Mouse (Mus musculus): ENCODE data around the gene Jun. TPM values are rescaled to one million over a fixed set of nuclear protein-coding genes. Genes with fewer than 3 reads are reported as not detected.
A peak's percentile ranks its signal among the peaks of the same experiment; 100 is the strongest.

Gene Jun
- total RNA-seq, 2 experiments from 2014 or later = 41.1 to 59.2 TPM

DNA sequence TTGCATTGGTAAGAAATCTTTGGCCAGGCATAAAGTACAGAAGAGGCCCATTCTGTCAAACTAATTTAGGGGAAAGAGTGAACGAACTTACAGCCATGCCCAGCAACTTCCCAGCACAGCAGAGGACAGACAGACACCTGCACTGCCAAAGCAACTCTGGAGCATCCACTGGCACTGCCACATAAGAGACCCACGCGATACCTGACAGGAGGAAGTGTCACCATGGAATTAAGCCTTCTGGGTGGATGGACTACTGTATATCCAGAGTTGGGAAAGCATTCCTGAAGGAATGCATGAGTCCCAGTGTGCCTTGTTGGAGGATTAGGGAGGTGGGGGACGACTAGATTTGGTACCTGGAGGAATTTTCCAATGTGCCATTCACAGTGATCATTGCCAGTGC is 39.5 kb upstream of the Jun start:
- no peak for DNase-seq
- intact Hi-C loops (cut with DNase I) = no loop called here
- Histone ChIP-seq H3K27ac (no peak overlapping the region), H3K4me3 (no peak overlapping the region)
- TF ChIP-seq CTCF (IDR thresholded peaks at IDR 0.05) = no peak

DNA sequence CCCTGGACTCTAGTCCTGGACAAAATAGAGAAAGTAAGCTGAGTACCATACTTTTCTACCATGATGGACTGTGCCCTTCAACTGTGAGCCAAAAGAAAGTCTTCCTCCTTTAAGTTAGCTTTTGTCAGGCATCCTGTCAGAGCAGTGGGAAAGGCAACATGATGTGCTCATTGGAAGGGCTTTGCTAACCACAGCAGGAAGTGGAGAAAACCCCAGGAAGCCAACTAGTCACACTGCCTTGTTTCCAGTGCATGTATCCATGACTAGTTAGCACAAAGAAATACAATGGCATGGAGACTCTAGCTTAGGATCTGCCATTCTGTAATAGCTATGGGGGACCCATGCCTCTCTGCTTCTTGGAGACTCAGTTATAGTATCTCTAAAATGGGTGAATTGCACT is 37.9 kb upstream of the Jun start:
- DNase-seq = no peak
- no peak for TF ChIP-seq CTCF (IDR thresholded peaks at IDR 0.05)
- intact Hi-C loops (cut with DNase I) = no loop called here
- no peak overlapping the region for H3K4me3 ChIP-seq
- H3K27ac ChIP-seq = no peak overlapping the region

DNA sequence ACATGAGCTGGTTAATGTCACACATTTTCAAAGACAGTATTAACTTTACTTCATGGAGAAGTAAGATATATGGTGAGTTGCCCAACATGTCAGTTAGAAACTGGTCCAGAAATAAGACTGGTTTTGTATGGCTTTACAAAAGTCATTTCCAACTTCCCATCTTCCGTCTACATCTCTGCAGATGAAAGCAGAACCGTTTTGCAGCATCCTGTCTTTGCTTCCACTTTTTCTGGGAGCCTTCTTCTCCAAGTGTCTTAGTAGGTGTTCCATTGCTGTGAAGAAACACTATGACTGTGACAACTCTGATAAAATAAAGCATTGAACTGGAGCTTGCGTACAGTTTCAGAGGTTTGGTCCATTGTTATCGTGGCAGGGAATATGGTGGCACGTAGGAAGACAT is 37.0 kb upstream of the Jun start:
- H3K4me3 ChIP-seq = no peak overlapping the region
- TF ChIP-seq CTCF (IDR thresholded peaks at IDR 0.05) = no peak
- H3K27ac ChIP-seq = no peak overlapping the region
- intact Hi-C loops (cut with DNase I) = no loop called here
- no peak for DNase-seq

DNA sequence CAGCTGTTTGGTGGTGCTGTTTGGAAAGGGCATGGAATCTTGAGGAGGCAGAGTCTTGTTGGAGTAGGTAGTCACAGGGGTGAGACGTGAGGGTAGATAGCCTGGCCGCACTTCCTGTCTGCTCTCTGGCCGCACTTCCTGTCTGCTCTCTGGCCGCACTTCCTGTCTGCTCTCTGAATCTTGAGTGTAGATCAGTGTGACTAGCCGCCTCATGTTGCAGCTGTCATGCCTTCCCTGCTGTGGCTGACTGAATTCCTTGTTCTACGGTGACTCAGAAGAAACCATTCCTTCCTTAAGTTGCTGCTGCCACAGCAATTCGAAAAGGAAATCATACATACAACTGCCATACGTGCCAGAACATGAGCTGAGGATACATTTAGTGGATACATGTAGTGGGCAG is 31.9 kb upstream of the Jun start:
- H3K4me3 ChIP-seq = no peak overlapping the region
- TF ChIP-seq CTCF (IDR thresholded peaks at IDR 0.05) = no peak
- DNase-seq = no peak
- 0 out of 2 replicates have a peak overlapping the region, but pooled peaks have one; percentile 79 for H3K27ac ChIP-seq
- intact Hi-C loops (cut with DNase I) = loop anchor here (5.0 kb wide), 2 partner anchors 48 to 63 kb away; no protein-coding TSS in a partner anchor

DNA sequence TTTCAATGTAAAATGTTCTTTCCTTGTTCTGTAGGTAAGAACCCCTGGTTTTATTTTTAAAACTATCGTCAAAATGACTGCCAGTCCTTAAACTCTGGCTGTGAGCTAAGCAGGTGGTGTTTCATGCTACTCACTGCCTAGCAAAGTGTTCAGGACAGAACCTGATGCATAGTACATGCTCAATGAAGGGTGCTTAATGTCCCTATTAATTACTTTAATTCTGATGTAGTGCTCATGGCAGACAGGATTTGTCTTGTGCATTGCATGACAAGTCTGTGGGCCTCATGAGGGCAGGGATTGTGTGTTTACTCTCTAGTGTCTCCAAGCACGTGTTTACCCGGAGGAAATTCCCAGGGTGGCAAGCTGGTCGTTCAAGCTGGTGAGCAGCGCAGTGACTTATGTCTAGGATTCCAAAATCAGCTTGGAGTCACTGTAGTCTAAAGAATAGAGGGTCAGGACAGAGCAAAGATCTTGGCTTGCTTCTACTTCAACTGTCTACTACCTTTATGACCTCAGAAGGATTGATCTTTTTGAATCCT is 31.2 kb upstream of the Jun start:
- H3K27ac ChIP-seq = peak overlapping the region; percentile 79
- DNase-seq = no peak
- no peak overlapping the region for H3K4me3 ChIP-seq
- TF ChIP-seq CTCF (IDR thresholded peaks at IDR 0.05) = no peak
- intact Hi-C loops (cut with DNase I) = loop anchor here (5.0 kb wide), 2 partner anchors 49 to 64 kb away; no protein-coding TSS in a partner anchor

DNA sequence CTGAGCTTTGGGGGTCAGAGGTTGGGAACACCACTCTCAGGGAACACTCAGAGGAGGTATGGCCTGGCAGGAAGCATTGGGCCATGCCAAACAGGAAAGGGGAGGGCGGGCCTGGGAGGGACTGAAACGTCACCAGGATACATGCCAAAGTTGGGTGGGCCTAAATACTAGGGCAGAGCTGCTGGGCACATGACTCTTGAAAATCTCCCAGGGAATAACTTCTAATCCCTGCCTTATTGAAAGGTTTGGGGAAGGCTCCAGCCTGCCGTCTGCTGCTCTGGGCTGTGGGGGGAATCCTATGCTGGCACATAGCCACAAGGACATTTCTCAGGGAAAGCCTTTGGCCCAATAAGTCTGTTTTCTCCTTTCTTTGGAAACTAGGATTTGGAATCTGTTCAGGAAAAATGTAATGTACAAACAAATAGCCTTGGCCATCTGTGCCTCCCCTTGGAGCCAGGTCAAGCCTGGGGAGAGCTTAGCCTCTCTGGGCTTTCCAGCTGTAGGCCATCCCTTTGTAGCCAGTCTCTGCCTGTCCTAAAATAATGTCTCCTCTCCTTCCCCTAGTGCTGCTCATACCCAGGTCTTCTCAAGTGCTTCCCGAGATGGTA is 30.6 kb upstream of the Jun start:
- intact Hi-C loops (cut with DNase I) = loop anchor here (5.0 kb wide), 2 partner anchors 50 to 65 kb away; no protein-coding TSS in a partner anchor
- no peak overlapping the region for H3K4me3 ChIP-seq
- H3K27ac ChIP-seq = peak overlapping the region; percentile 79
- peak; percentile 65 for DNase-seq
- no peak for TF ChIP-seq CTCF (IDR thresholded peaks at IDR 0.05)

DNA sequence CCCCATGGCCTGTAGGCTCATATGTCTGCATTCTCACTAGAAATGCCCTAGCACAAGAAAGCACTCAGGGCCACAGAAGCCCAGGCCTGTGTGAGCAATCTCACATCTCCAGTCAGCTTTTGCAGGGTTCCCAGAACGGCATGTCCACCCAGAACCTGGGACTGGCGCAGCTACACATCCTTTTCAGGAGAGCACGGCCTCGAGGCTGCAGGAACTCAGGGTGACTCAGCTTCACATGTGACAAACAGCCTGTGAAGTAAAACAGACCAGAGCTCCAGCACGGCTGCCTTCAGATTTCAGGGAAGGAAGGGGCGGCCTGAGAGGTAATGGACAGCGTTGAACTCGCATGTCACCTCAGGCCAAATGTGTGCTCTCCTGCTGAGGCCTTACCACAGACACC is 29.6 kb upstream of the Jun start:
- Histone ChIP-seq H3K4me3 (no peak overlapping the region), H3K27ac (peak overlapping the region; percentile 79)
- TF ChIP-seq CTCF (IDR thresholded peaks at IDR 0.05) = no peak
- intact Hi-C loops (cut with DNase I) = loop anchor here (5.0 kb wide), 2 partner anchors 51 to 66 kb away; no protein-coding TSS in a partner anchor
- no peak for DNase-seq

DNA sequence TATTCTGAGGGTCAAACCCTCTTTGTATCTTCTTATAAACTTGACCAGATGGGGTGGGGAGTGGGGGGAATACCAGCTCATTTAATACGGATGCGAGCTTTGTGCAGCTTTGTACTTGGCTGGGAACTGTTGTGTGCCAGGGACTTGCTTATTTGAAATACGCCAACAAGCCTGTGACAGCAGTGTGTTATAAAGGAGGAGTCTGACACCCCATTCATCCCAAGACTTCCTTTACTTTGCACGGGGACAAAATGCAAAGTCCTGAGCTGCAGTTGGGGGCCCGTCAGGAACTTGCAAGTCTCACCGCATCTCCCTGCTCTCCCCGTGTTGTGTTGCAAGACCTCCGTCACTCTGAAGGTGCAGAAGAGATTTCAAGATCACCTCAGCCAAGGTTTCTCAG is 26.6 kb upstream of the Jun start:
- no peak for DNase-seq
- intact Hi-C loops (cut with DNase I) = no loop called here
- TF ChIP-seq CTCF (IDR thresholded peaks at IDR 0.05) = no peak
- Histone ChIP-seq H3K27ac (no peak overlapping the region), H3K4me3 (no peak overlapping the region)

DNA sequence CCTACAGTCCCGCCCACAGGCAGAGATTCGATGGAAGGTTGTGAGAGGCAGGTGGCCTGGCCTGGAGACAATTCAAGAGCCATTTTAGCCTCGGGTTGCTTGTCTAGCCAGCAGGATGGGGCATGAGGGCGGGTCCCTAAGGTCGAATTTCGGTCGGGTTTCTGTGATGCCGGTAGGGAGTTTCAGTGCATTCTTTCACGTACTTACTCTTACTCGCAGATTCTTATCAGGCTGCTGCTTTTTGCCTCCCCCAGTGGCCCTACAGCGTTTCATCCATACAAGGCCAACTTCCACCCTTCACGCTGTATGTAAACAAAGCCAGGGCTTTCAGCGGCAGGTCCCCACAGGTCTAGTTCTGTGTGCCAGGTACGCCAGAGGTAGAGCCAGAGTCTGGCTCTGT is 24.3 kb upstream of the Jun start:
- intact Hi-C loops (cut with DNase I) = no loop called here
- H3K4me3 ChIP-seq = no peak overlapping the region
- peak overlapping the region; percentile 25; the same call in 1 of the 2 replicates for H3K27ac ChIP-seq
- DNase-seq = no peak
- TF ChIP-seq CTCF (IDR thresholded peaks at IDR 0.05) = no peak

DNA sequence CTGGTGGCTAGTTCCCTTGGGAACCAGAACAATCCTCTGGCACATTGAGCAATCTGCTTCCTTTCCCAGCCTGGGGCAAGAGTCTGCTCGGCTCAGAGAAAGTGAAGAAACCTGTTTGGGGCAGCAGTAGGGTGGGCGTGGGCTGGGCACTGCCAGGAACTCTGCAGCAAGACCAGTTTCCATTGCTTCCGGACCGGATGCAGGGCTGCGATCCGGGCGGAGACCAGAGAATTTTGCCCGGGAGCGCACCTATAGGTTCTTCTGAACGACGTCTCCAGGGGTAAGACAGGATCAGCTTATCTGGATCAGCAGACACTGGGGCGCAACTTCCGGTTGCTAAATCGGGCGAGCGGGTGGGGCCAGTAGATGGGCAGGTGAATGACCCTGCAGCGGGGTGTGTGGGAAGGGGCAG is 23.6 kb upstream of the Jun start:
- no peak for DNase-seq
- no peak for TF ChIP-seq CTCF (IDR thresholded peaks at IDR 0.05)
- H3K27ac ChIP-seq = no peak overlapping the region
- intact Hi-C loops (cut with DNase I) = no loop called here
- H3K4me3 ChIP-seq = no peak overlapping the region

DNA sequence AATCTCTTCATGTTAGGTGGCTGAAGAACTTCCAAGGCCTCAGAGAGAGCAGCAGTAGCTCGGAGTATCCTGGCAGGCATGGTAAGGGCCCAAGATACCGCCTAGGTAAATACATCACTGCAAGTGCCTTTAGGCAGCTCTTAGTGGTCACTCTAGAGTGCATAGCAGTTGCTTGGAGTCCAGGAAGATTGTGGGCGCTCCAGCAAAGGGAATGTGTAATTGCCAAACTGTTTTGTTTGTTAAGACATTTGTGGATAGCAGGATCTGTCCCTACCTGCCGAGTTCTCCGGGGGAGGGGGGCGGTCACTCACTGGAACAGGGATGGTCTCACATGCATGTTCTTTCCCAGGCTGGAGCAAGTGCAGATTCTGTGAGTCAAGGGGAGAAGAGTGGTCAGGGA is 22.3 kb upstream of the Jun start:
- Histone ChIP-seq H3K27ac (no peak overlapping the region), H3K4me3 (no peak overlapping the region)
- no peak for DNase-seq
- TF ChIP-seq CTCF (IDR thresholded peaks at IDR 0.05) = no peak
- intact Hi-C loops (cut with DNase I) = no loop called here

DNA sequence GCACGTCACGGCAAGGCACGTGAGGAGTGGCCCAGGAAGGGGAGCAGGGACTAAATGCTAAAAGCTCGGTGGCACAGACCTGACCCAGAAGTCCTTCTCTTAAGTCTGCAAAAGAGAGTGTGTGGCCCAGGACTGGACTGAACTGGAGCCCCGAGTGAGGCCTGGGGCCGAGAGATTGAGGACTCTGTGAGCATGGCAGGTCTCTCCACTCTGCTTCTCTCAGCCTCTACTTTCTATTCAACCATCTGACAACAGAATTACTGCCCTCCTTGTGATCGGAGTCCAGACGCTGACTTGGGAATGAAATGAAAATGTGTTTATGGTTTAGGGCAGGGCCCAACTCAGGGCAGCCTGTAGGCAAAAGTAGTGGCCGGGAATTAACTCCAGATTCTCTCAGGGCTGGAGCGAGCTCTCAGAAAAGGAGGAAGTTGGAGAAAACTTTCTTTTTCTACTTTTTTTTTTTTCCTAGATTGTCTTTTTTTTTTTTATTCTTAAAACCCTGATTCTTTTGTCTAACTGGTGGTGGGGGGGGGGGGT is 21.3 kb upstream of the Jun start:
- DNase-seq = no peak
- no peak overlapping the region for H3K4me3 ChIP-seq
- TF ChIP-seq CTCF (IDR thresholded peaks at IDR 0.05) = no peak
- intact Hi-C loops (cut with DNase I) = no loop called here
- peak overlapping the region; percentile 2; the same call in 1 of the 2 replicates for H3K27ac ChIP-seq

DNA sequence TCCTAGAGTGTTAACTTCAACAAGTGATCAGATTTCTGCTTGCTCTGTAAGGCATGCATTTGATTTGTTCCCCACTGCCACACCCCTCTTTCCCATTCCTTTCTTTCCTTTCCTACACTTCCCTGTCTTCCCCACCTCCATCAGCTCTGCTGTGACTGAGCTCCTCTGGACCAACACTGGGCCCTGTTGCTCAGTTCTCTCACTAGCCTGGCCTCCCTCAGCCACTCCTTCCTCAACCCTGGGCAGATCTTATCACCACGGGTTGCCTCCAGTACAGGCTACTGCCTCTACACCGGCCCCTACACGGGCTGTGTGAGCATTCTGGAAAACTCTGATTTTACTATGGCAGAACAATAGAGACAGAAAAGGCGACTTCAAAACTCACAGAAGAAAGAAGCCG is 18.4 kb upstream of the Jun start:
- no peak for DNase-seq
- no peak overlapping the region for H3K27ac ChIP-seq
- intact Hi-C loops (cut with DNase I) = no loop called here
- no peak for TF ChIP-seq CTCF (IDR thresholded peaks at IDR 0.05)
- no peak overlapping the region for H3K4me3 ChIP-seq

Measured in gastrocnemius, adult 2 months (tissue).